Mouse (Mus musculus): ENCODE measurements at regions not wholly inside any gene's neighbourhood (a gene's known extent, or its start where the extent isn't known, plus 50 kb on each side); places are given as distances from the start of the nearest gene placed in this dataset.

DNA sequence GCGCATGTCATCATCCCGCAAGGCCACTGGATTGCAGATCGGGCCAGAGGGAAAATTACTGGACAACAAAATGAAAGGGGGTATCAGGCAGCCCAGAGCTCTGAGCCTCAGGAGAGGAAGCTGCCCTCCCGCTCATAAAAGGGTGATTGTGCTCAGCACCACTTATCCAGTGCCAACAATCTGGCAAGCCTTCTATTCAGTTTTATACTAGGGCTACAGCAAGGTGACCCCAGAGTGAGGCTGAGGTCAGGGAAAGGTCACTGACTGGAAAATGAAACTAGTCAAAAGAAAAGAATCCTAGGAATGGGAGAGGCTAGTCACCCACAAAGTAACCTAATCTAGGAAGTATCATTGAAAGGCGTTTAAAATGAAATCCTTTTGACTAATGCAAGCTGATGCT is 198.5 kb upstream of the Tmem161b start:
- H3K9ac ChIP-seq (replicated peaks), result no peak overlapping the region
- DNase-seq (ENCODE audit: low read depth in 3 of 3, low spot score in 3 of 3) (no peak), ATAC-seq (ENCODE audit: insufficient read depth) (no peak)
- H3K27me3 ChIP-seq (ENCODE audit: control insufficient read depth, insufficient read depth, low read length), result no peaks in the 10 kb centered on the region
- H3K27ac ChIP-seq, result no peak overlapping the region
- no peak overlapping the region for H3K4me3 ChIP-seq (ENCODE audit: insufficient read depth in 1 of 2, low read depth in 2 of 2, low read length in 2 of 2)
- H3K4me1 ChIP-seq (replicated peaks; ENCODE audit: control insufficient read depth in 2 of 2, insufficient read depth in 2 of 2, low read length in 1 of 2), result no peaks in the 10 kb centered on the region
- H3K36me3 ChIP-seq (replicated peaks; ENCODE audit: control insufficient read depth, insufficient read depth, low read depth), result no peaks in the 10 kb centered on the region
- no peaks in the 10 kb centered on the region for H3K9me3 ChIP-seq (ENCODE audit: control insufficient read depth, low read length)
- TF ChIP-seq EP300 (IDR thresholded peaks at IDR 0.05; ENCODE audit: low read depth) (no peak), CTCF (IDR thresholded peaks at IDR 0.05; ENCODE audit: low read depth) (no peak)
- no peak overlapping the region for H3K4me2 ChIP-seq (ENCODE audit: low read depth)
- 56% methylated on average over 5 of the region's 5 CpGs for WGBS (ENCODE audit: insufficient replicate concordance)

DNA sequence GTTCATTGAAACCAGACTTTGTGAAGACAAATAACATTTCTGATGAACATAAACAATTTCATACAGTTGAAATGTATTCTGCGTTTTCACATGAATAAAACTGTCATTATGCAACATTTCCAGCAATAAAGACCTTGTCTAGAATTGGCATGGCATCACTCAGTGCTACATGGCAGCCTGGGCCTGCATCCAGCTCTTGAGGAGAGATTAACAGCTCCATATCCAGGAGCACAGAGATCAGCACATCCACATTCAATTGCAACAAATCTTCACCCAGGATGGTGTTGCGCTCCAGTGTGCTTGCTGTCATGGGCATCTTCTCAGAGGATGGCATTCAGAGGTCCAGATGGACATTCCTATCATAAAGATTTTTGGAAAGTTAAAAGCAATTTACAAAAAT is 196.7 kb upstream of the Tmem161b start:
- TF ChIP-seq EP300 (IDR thresholded peaks at IDR 0.05; ENCODE audit: low read depth) (no peak), CTCF (IDR thresholded peaks at IDR 0.05; ENCODE audit: low read depth) (no peak)
- ATAC-seq (ENCODE audit: insufficient read depth) (no peak), DNase-seq (ENCODE audit: low read depth in 3 of 3, low spot score in 3 of 3) (no peak)
- Histone ChIP-seq H3K36me3 (replicated peaks; ENCODE audit: control insufficient read depth, insufficient read depth, low read depth) (no peaks in the 10 kb centered on the region), H3K27me3 (ENCODE audit: control insufficient read depth, insufficient read depth, low read length) (no peaks in the 10 kb centered on the region), H3K27ac (no peak overlapping the region), H3K9me3 (ENCODE audit: control insufficient read depth, low read length) (no peaks in the 10 kb centered on the region), H3K4me1 (replicated peaks; ENCODE audit: control insufficient read depth in 2 of 2, insufficient read depth in 2 of 2, low read length in 1 of 2) (no peaks in the 10 kb centered on the region), H3K9ac (replicated peaks) (no peak overlapping the region), H3K4me2 (ENCODE audit: low read depth) (no peak overlapping the region), H3K4me3 (ENCODE audit: insufficient read depth in 1 of 2, low read depth in 2 of 2, low read length in 2 of 2) (no peak overlapping the region)
- WGBS (ENCODE audit: insufficient replicate concordance), result 67% methylated on average over 2 of the region's 2 CpGs

DNA sequence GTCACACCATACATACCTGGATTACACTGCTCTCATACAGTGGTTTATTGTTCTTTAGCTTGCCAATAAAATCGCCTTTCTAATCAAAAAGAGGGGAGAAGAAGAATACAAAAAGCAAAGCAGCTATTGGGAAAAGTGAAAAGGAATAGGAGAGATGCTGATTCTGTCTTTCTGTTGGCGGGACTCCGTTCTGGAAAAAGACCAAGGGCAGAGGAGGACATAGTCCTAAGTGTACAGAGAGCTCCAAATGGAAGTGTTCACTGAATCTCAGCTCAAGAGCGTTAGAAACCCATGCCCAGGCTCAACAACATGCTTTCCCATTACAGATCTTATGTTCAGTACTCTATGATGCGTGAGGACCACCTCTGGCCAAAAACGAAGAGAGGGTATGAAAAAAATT is 174.4 kb upstream of the Tmem161b start:
- WGBS (ENCODE audit: insufficient replicate concordance), result 53% methylated on average over 6 of the region's 6 CpGs
- DNase-seq (ENCODE audit: low read depth in 3 of 3, low spot score in 3 of 3), result no peak

DNA sequence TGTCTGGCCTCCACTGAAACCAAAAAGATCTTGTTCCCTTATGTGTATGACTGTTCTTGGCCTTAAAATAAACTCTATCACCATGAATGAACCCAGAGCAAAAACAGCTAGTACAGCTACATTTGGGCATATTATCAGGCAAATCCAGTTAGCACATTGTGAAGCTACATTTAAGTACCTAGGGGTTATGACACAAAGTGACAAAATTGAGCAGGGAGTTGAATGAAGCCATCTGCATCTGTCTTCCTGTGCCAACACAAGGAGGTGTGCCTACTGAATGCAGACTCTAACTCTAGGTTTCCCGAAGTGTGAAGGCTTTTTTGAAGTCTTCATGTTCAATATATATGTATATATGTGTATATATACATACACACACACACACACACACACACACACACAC is 169.9 kb upstream of the Tmem161b start:
- ATAC-seq (ENCODE audit: insufficient read depth), result no peak
- no peaks in the 10 kb centered on the region for H3K9me3 ChIP-seq (ENCODE audit: control insufficient read depth, low read length)
- no peaks in the 10 kb centered on the region for H3K4me1 ChIP-seq (replicated peaks; ENCODE audit: control insufficient read depth in 2 of 2, insufficient read depth in 2 of 2, low read length in 1 of 2)
- no peaks in the 10 kb centered on the region for H3K27me3 ChIP-seq (ENCODE audit: control insufficient read depth, insufficient read depth, low read length)
- no peaks in the 10 kb centered on the region for H3K36me3 ChIP-seq (replicated peaks; ENCODE audit: control insufficient read depth, insufficient read depth, low read depth)
- H3K9ac ChIP-seq (replicated peaks), result no peak overlapping the region
- no peak overlapping the region for H3K4me2 ChIP-seq (ENCODE audit: low read depth)
- no peak for TF ChIP-seq CTCF (IDR thresholded peaks at IDR 0.05; ENCODE audit: low read depth)
- H3K4me3 ChIP-seq (ENCODE audit: insufficient read depth in 1 of 2, low read depth in 2 of 2, low read length in 2 of 2), result no peak overlapping the region
- no peak overlapping the region for H3K27ac ChIP-seq
- DNase-seq (ENCODE audit: low read depth in 3 of 3, low spot score in 3 of 3), result no peak
- 44% methylated on average over 1 of the region's 1 CpGs for WGBS (ENCODE audit: insufficient replicate concordance)

More for the DNA sequence above, 174.4 kb upstream of the Tmem161b start:
- Histone ChIP-seq H3K27ac (no peak overlapping the region), H3K9ac (replicated peaks) (no peak overlapping the region), H3K27me3 (ENCODE audit: control insufficient read depth, insufficient read depth, low read length) (no peaks in the 10 kb centered on the region), H3K4me1 (replicated peaks; ENCODE audit: control insufficient read depth in 2 of 2, insufficient read depth in 2 of 2, low read length in 1 of 2) (no peaks in the 10 kb centered on the region), H3K9me3 (ENCODE audit: control insufficient read depth, low read length) (no peaks in the 10 kb centered on the region), H3K4me3 (ENCODE audit: insufficient read depth in 1 of 2, low read depth in 2 of 2, low read length in 2 of 2) (no peak overlapping the region), H3K36me3 (replicated peaks; ENCODE audit: control insufficient read depth, insufficient read depth, low read depth) (no peaks in the 10 kb centered on the region), H3K4me2 (ENCODE audit: low read depth) (no peak overlapping the region)
- ATAC-seq (ENCODE audit: insufficient read depth), result no peak
- no peak for TF ChIP-seq EP300 (IDR thresholded peaks at IDR 0.05; ENCODE audit: low read depth)
- TF ChIP-seq CTCF (IDR thresholded peaks at IDR 0.05; ENCODE audit: low read depth), result no peak

GRCm38 (mm10) chr13:84054956-84055355 is 167.1 kb upstream of the Tmem161b start:
- TF ChIP-seq EP300 (IDR thresholded peaks at IDR 0.05; ENCODE audit: low read depth) (no peak), CTCF (IDR thresholded peaks at IDR 0.05; ENCODE audit: low read depth) (no peak)
- Histone ChIP-seq H3K36me3 (replicated peaks; ENCODE audit: control insufficient read depth, insufficient read depth, low read depth) (no peaks in the 10 kb centered on the region), H3K4me2 (ENCODE audit: low read depth) (no peak overlapping the region), H3K4me1 (replicated peaks; ENCODE audit: control insufficient read depth in 2 of 2, insufficient read depth in 2 of 2, low read length in 1 of 2) (no peaks in the 10 kb centered on the region), H3K9me3 (ENCODE audit: control insufficient read depth, low read length) (no peaks in the 10 kb centered on the region), H3K27me3 (ENCODE audit: control insufficient read depth, insufficient read depth, low read length) (no peaks in the 10 kb centered on the region), H3K9ac (replicated peaks) (no peak overlapping the region), H3K4me3 (ENCODE audit: insufficient read depth in 1 of 2, low read depth in 2 of 2, low read length in 2 of 2) (no peak overlapping the region), H3K27ac (no peak overlapping the region)
- DNase-seq (ENCODE audit: low read depth in 3 of 3, low spot score in 3 of 3) (no peak), ATAC-seq (ENCODE audit: insufficient read depth) (no peak)
- 53% methylated on average over 7 of the region's 7 CpGs for WGBS (ENCODE audit: insufficient replicate concordance)

GRCm38 (mm10) chr13:84055576-84055975 is 166.5 kb upstream of the Tmem161b start:
- Histone ChIP-seq H3K27me3 (ENCODE audit: control insufficient read depth, insufficient read depth, low read length) (no peaks in the 10 kb centered on the region), H3K36me3 (replicated peaks; ENCODE audit: control insufficient read depth, insufficient read depth, low read depth) (no peaks in the 10 kb centered on the region), H3K4me3 (ENCODE audit: insufficient read depth in 1 of 2, low read depth in 2 of 2, low read length in 2 of 2) (no peak overlapping the region), H3K4me1 (replicated peaks; ENCODE audit: control insufficient read depth in 2 of 2, insufficient read depth in 2 of 2, low read length in 1 of 2) (no peaks in the 10 kb centered on the region), H3K9me3 (ENCODE audit: control insufficient read depth, low read length) (no peaks in the 10 kb centered on the region), H3K4me2 (ENCODE audit: low read depth) (no peak overlapping the region), H3K27ac (no peak overlapping the region), H3K9ac (replicated peaks) (no peak overlapping the region)
- no peak for DNase-seq (ENCODE audit: low read depth in 3 of 3, low spot score in 3 of 3)
- no peak for TF ChIP-seq CTCF (IDR thresholded peaks at IDR 0.05; ENCODE audit: low read depth)
- TF ChIP-seq EP300 (IDR thresholded peaks at IDR 0.05; ENCODE audit: low read depth), result no peak
- no peak for ATAC-seq (ENCODE audit: insufficient read depth)

All from liver, embryonic 14.5 days (tissue).